In the genomic region with DNA sequence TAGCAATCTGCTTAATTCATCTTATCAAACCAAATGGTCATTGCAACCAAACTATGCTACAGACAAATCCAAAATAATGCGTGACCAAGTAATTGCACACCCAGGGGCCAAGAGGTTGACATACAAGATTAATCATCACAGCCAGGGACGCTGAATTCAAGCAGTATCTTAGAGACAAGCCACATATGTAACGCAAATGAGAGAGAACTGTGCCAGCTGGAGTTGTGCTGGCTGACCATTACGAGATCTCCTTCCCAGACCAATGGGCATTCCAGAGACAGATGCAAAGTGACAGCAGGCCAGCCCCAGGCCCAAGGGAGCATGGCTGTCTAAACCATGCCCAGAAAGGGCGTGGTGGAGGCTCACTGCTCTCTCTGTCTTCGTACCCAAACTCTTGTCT, we compare ENCODE assay signal across 19 mouse cellular contexts.
DNase-seq lines count a peak whose midpoint lies in the region; ATAC-seq lines count a peak whose summit lies in the region.
"Had no signal": no experiment of that assay in that cellular context is flagged by ENCODE, and none has a peak within 500 bp of the region (broad histone marks: within the 10 kb centered on the region; RNA-seq: fewer than 3 reads in every experiment).

No protein-coding gene starts in this region.

- H3K4me2 ChIP-seq in kidney, embryonic 15.5 days, result no peak overlapping the region
- H3K4me2 ChIP-seq: heart, embryonic 11.5 days; limb, embryonic 15.5 days; midbrain, embryonic 15.5 days had no signal

- H3K27ac ChIP-seq in kidney, embryonic 15.5 days, result 0 out of 2 replicates have a peak overlapping the region, but pooled peaks have one; percentile 18
- H3K27ac ChIP-seq: limb, embryonic 15.5 days; midbrain, embryonic 15.5 days; stomach, postnatal 0 days had no signal

- H3K9me3 ChIP-seq in kidney, embryonic 15.5 days (replicated peaks), result no peaks in the 10 kb centered on the region
- H3K9me3 ChIP-seq: limb, embryonic 15.5 days; midbrain, embryonic 15.5 days had no signal

- H3K4me1 ChIP-seq in kidney, embryonic 15.5 days, result 0 out of 2 replicates have a peak, but pooled peaks cover 5% of the 10 kb centered on the region
- H3K4me1 ChIP-seq: limb, embryonic 15.5 days; midbrain, embryonic 15.5 days had no signal

- intact Hi-C loops in gastrocnemius, postnatal 36 days (cut with DNase I), result no loop called here

- 0 out of 2 replicates have a peak, but pooled peaks have one; percentile 43 for ATAC-seq in kidney, embryonic 15.5 days (replicated peaks; ENCODE audit: low FRiP score)
- ATAC-seq: midbrain, embryonic 15.5 days had no signal

- no peaks in the 10 kb centered on the region for H3K27me3 ChIP-seq in kidney, embryonic 15.5 days
- H3K27me3 ChIP-seq: limb, embryonic 15.5 days; midbrain, embryonic 15.5 days had no signal

- H3K36me3 ChIP-seq in kidney, embryonic 15.5 days, result no peaks in the 10 kb centered on the region
- H3K36me3 ChIP-seq: limb, embryonic 15.5 days; midbrain, embryonic 15.5 days had no signal

- WGBS in kidney, embryonic 15.5 days, result 48% methylated on average over 6 of the region's 6 CpGs

- H3K4me3 ChIP-seq in kidney, embryonic 15.5 days (replicated peaks), result no peak overlapping the region
- H3K4me3 ChIP-seq: limb, embryonic 15.5 days; midbrain, embryonic 15.5 days had no signal

- no peak overlapping the region for H3K9ac ChIP-seq in kidney, embryonic 15.5 days
- H3K9ac ChIP-seq: limb, embryonic 15.5 days; midbrain, embryonic 15.5 days had no signal

- peak; percentile 23 for DNase-seq in adrenal gland, postnatal 14 days
- DNase-seq in adrenal gland, adult 2 months, result no peak
- DNase-seq in kidney, adult 8-10 months, result no peak
- DNase-seq in lung, postnatal 4 days, result peak; percentile 9 to 60
- DNase-seq in lung, adult 18-20 months, result no peak
- DNase-seq in retina, embryonic 14.5 days (ENCODE audit: low spot score), result peak; percentile 80
- DNase-seq in gastrocnemius, postnatal 36 days, result no peak
- DNase-seq: adrenal gland, adult 8-10 months; gastrocnemius, postnatal 14 days; heart, postnatal 4 days; lung, postnatal 10 days; right cerebral cortex, adult 18-20 months; spleen, adult 18-20 months; thymus, postnatal 4 days had no signal

Comparison
In these comparisons a context has a peak if more than half of its experiments do, and no peak if none do; other contexts are left out.
1. DNase-seq: peak in adrenal gland, postnatal 14 days (single experiment), lung, postnatal 4 days (2 of 2) and retina, embryonic 14.5 days (single experiment); none in adrenal gland, adult 2 months (single experiment), kidney, adult 8-10 months (0 of 2), lung, adult 18-20 months (0 of 2) and gastrocnemius, postnatal 36 days (0 of 2).